In the genomic region with DNA sequence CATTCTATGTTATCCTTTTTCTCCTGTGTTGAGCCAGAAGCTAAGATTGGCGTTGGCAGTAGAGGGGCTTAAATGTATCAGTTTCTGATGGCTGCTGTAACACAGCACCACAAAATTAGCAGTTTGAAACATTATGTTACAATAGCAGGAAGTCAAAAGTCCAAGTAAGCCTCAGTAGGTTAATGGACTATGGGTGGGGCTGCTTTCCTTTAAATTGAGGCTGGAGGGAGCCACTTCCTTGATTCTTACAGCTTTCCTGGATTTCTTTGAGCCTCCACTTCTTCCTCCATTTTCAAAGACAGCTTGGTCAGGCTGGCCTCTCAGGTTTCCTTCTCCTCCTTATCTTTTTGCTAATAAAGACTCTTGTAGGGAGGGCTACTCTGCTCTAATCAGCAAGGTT, we compare ENCODE assay signal across 13 mouse cellular contexts.
A peak's percentile ranks its signal among the peaks of the same experiment; 100 is the strongest.
DNase-seq lines count a peak whose midpoint lies in the region; ATAC-seq lines count a peak whose summit lies in the region.
"Had no signal": no experiment of that assay in that cellular context is flagged by ENCODE, and none has a peak within 500 bp of the region (broad histone marks: within the 10 kb centered on the region; RNA-seq: fewer than 3 reads in every experiment).

No protein-coding gene starts in this region.

- no peaks in the 10 kb centered on the region for H3K27me3 ChIP-seq in kidney, embryonic 14.5 days (ENCODE audit: control insufficient read depth, insufficient read depth, low read length)
- no peaks in the 10 kb centered on the region for H3K27me3 ChIP-seq in embryonic facial prominence, embryonic 15.5 days
- no peaks in the 10 kb centered on the region for H3K27me3 ChIP-seq in limb, embryonic 13.5 days

- peak overlapping the region; percentile 73; the same call in 1 of the 2 replicates for H3K27ac ChIP-seq in kidney, embryonic 14.5 days (ENCODE audit: low read depth, low read length)
- H3K27ac ChIP-seq in brown adipose tissue, adult 24 weeks (replicated peaks; ENCODE audit: low read depth, low read length) = peak overlapping the region; percentile 65
- peak overlapping the region; percentile 74 for H3K27ac ChIP-seq in embryonic facial prominence, embryonic 15.5 days (replicated peaks)
- no peak overlapping the region; the same call in 1 of the 2 replicates for H3K27ac ChIP-seq in limb, embryonic 13.5 days
- H3K27ac ChIP-seq: liver, embryonic 14.5 days had no signal

- no peaks in the 10 kb centered on the region for H3K9me3 ChIP-seq in kidney, embryonic 14.5 days (ENCODE audit: control insufficient read depth, low read length)
- H3K9me3 ChIP-seq in embryonic facial prominence, embryonic 15.5 days (replicated peaks) = no peaks in the 10 kb centered on the region
- H3K9me3 ChIP-seq in limb, embryonic 13.5 days = no peaks in the 10 kb centered on the region

- H3K9ac ChIP-seq in kidney, embryonic 14.5 days (ENCODE audit: low read depth, low read length) = no peak overlapping the region
- H3K9ac ChIP-seq in embryonic facial prominence, embryonic 15.5 days = no peak overlapping the region
- no peak overlapping the region for H3K9ac ChIP-seq in limb, embryonic 13.5 days
- H3K9ac ChIP-seq: liver, embryonic 14.5 days had no signal

- no peak for ATAC-seq in kidney, embryonic 14.5 days (ENCODE audit: low FRiP score, low TSS enrichment)
- no peak for ATAC-seq in embryonic facial prominence, embryonic 15.5 days (ENCODE audit: insufficient number of reproducible peaks, low FRiP score, low TSS enrichment, low read depth)
- ATAC-seq in limb, embryonic 13.5 days (ENCODE audit: low FRiP score, low read depth) = no peak
- ATAC-seq: forebrain, embryonic 14.5 days; inflammation-experienced regulatory T-cells, adult 6 months had no signal

- H3K4me1 ChIP-seq in kidney, embryonic 14.5 days (ENCODE audit: control insufficient read depth, insufficient read depth, low read length) = peaks cover 33% of the 10 kb centered on the region
- H3K4me1 ChIP-seq in brown adipose tissue, adult 24 weeks (ENCODE audit: control insufficient read depth, insufficient read depth, insufficient read length, low read length) = peaks cover 23% of the 10 kb centered on the region
- H3K4me1 ChIP-seq in embryonic facial prominence, embryonic 15.5 days = peaks cover 65% of the 10 kb centered on the region
- H3K4me1 ChIP-seq in limb, embryonic 13.5 days = peaks cover 90% of the 10 kb centered on the region

- 63% methylated on average over 1 of the region's 1 CpGs for WGBS in kidney, embryonic 14.5 days
- 41% methylated on average over 1 of the region's 1 CpGs for WGBS in embryonic facial prominence, embryonic 15.5 days
- 50% methylated on average over 1 of the region's 1 CpGs for WGBS in limb, embryonic 13.5 days

- H3K36me3 ChIP-seq in kidney, embryonic 14.5 days (ENCODE audit: control insufficient read depth, insufficient read depth, low read length) = no peaks in the 10 kb centered on the region
- H3K36me3 ChIP-seq in embryonic facial prominence, embryonic 15.5 days = peaks cover 3% of the 10 kb centered on the region; the same call in 1 of the 2 replicates
- H3K36me3 ChIP-seq in limb, embryonic 13.5 days = peaks cover 32% of the 10 kb centered on the region

- no peak overlapping the region for H3K4me3 ChIP-seq in kidney, embryonic 14.5 days (ENCODE audit: low read length)
- H3K4me3 ChIP-seq in brown adipose tissue, adult 24 weeks (ENCODE audit: insufficient read depth, low read depth, low read length) = no peak overlapping the region
- no peak overlapping the region for H3K4me3 ChIP-seq in embryonic facial prominence, embryonic 15.5 days (replicated peaks)
- H3K4me3 ChIP-seq in limb, embryonic 13.5 days = no peak overlapping the region

- no peak for DNase-seq in kidney, adult 11 months
- no peak for DNase-seq in adrenal gland, postnatal 10 days
- no peak for DNase-seq in retina, postnatal 1 day
- DNase-seq: cerebellum, adult 9-11 months; layer of hippocampus, postnatal 36 days; thymus, postnatal 36 days had no signal

- no peak overlapping the region for H3K4me2 ChIP-seq in kidney, embryonic 14.5 days (replicated peaks; ENCODE audit: low read depth, low read length)
- H3K4me2 ChIP-seq in embryonic facial prominence, embryonic 15.5 days (replicated peaks) = no peak overlapping the region
- peak overlapping the region; percentile 12 for H3K4me2 ChIP-seq in limb, embryonic 13.5 days (replicated peaks)
